Mouse (Mus musculus): ENCODE measurements around the gene Astn1.

DNA sequence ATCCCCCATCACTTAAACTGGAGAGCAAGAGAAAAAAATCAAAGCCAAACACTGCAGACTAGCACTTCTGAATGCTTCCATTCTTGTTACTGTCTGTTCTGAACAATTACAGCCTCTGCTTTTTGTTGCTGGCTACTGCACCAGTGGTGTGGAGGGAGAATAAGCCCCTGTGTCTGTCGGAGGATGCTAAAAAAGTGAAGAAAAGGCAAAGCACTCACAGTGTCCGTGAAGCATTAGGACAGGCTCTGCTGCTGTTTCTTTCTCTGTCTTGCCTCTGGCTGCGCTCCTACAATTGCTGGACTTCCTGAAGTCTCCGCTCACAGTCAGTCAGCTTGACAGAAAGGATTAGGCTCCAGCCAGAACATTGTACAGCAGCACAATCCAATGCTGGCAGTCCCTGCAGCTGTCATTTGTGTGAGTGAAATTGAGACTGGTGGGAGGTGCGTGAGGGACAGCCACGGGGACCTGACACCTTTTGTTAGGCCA, 192.0 kb downstream of the Astn1 start:
- TF ChIP-seq CTCF (IDR thresholded peaks at IDR 0.05; ENCODE audit: low read depth, low read length) (no peak), POLR2A (IDR thresholded peaks at IDR 0.05; ENCODE audit: extremely low read depth, insufficient read depth, low read length) (no peak)
